Mouse (Mus musculus): ENCODE results near the gene Mtrex. TPM values are rescaled to one million over a fixed set of nuclear protein-coding genes. Genes with fewer than 3 reads are reported as not detected.

The Mtrex gene
- 65.1 TPM for polyA plus RNA-seq (2017; shearing (Covaris generic))

DNA sequence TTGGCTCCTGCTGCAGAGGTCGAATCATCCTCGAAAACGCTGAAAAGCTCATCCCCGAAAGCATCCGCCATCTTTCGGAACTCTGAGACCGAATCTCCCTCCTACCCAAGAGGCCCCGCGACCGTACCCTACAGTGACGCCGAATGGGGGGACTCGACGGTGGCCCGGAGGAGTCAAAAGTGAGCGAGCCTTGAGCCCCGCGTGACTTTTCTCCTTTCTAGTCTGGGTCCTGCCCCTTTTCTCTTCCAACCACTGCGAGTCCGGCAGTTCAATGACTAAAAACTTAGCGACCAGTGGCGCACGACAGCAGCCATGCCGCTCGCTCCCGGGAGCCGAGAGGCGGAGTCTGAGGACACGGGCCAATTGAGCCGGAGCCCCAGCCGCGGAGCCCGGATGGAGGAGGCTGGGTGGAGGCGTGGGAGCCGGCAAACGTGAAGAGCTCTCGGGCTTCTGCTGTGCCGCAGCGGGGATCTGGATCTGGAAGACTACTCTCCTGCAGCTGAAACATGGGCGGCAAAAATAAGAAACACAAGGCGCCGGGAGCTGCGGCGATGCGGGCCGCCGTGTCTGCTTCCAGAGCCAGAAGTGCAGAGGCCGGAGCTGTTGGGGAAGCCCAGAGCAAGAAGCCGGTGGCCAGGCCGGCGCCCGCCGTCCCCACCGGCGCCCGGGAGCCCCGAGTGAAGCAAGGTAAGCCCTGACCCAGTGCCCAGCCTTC lies at the start of gene Mtrex, which contains the start of gene Dhx29:
Mtrex (minus strand) TSS at position 112 of the 715 bp plus-strand sequence.
Dhx29 (plus strand) TSS at position 168 of the 715 bp plus-strand sequence.

Other genes with a start within 250 kb of the Mtrex start
- not detected for gene Plpp1, start 126.6 kb downstream of the Mtrex start, polyA plus RNA-seq (2017; shearing (Covaris generic))
- 17.4 TPM for gene Dhx29, start 56 bp upstream of the Mtrex start, polyA plus RNA-seq (2017; shearing (Covaris generic))
- gene Ccno, start 60.4 kb upstream of the Mtrex start, polyA plus RNA-seq (2017; shearing (Covaris generic)), result 1.5 TPM
- gene Mcidas, start 66.4 kb upstream of the Mtrex start, polyA plus RNA-seq (2017; shearing (Covaris generic)), result 0.21 TPM
- not detected for gene Cdc20b, start 107.7 kb upstream of the Mtrex start, polyA plus RNA-seq (2017; shearing (Covaris generic))
- gene Gpx8, start 119.0 kb upstream of the Mtrex start, polyA plus RNA-seq (2017; shearing (Covaris generic)), result not detected
- 1.6 TPM for gene Gzma, start 173.6 kb upstream of the Mtrex start, polyA plus RNA-seq (2017; shearing (Covaris generic))